Mouse (Mus musculus): ENCODE measurements around the gene Cdkl4. TPM values are rescaled to one million over a fixed set of nuclear protein-coding genes. Genes with fewer than 3 reads are reported as not detected.

Cdkl4 gene
- 0.44 TPM for total RNA-seq (2023)

DNA sequence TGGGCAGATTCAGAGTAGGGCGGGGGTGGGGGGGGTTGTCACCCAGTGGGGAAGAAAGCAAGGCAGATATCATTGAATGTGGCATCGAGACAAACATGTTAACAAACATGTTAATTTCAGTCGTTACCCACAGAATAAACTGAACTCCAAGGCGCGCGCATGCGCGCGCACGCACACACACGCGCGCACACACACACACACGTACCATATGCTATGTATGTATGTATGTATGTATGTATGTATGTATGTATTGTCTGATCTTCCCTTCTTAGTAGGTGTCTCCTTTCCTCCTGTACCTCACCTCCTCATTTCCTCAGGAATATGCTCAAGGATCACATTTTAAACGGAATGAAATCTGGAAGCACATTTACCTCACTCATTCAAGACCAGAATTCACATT is at the start of gene Cdkl4:
Gene Cdkl4 (minus strand): TSS at position 175 of the 400 bp plus-strand sequence.

DNA sequence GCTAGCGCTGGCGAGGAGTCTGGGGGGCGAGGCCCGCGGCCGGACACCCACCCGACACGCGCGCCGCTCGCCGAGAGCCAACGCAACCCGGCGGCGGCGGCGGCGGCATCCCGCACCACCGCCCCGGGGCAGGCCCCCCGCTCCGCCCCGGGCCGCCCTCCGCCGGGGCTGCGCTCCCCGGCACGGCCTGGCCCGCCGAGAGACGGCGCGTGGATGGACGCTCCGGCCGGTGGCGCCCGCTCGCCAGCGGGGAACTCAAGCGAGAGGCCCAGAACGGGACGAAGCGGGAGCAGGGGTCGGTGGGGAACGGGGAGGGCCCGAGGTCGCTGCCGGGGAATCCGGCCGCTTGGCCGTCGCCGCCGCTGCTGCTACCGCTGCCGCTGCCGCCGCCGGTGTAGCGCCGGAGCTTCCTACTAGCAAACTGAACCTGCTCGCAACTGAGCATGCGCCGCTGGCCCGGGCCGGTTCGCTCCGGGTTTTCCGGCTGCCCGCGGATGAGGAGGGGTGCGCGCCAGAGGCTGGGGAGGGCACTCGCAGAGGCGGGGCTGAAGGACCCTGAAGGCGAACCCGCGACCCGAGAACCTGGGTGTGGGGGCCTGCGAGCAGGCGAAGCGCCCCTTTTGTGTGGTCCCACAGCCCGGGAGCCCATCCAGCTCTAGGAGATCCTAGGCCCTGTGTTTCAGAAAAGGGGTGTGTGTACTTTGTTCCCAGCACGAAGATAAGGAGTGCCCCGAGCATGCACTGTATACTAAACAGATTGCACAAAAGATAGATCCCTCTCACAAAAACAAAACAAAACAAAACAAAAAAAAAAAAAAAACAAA is 97.4 kb downstream of the Cdkl4 start, which contains the start of gene Sos1:
Gene Sos1 (minus strand): TSS at position 423 of the 824 bp plus-strand sequence.

Other genes starting within 250 kb of the Cdkl4 start
- not detected for gene Gm10190, start 204.3 kb downstream of the Cdkl4 start, total RNA-seq (2023)
- gene Sos1, start 97.4 kb downstream of the Cdkl4 start, total RNA-seq (2023): 28.8 TPM
- 22.1 TPM for gene Map4k3, start 150.7 kb upstream of the Cdkl4 start, total RNA-seq (2023)